Mouse (Mus musculus) limb, embryonic 11.5 days (tissue): ENCODE measurements at regions not wholly inside any gene's neighbourhood (a gene's known extent, or its start where the extent isn't known, plus 50 kb on each side); places are given as distances from the start of the nearest gene placed in this dataset.

Experiments used
- ATAC-seq: fragments of 200-750 bp; cut with Nextera tagmentation; 2 replicates; pipeline ENCODE4 v1.8.0; 2017; ENCODE audit warnings: low read depth; ENCODE audit not compliant: insufficient number of reproducible peaks, low FRiP score, low TSS enrichment
- DNase-seq: peaks from one replicate; pipeline ENCODE4 v3.0.0-alpha.2; 2015; ENCODE audit warnings: low spot score
- H3K27ac ChIP-seq: fragments of 300-500 bp; sonication (generic); replicated peaks from 2 replicates; pipeline ENCODE4 v1.5.1; 2014; ENCODE audit warnings: low read depth, mild to moderate bottlenecking, low read length
- H3K27me3 ChIP-seq: fragments of 300-500 bp; sonication (generic); 2 replicates; pipeline ENCODE4 v1.6.1; 2014; ENCODE audit warnings: mild to moderate bottlenecking, low read length, mixed read lengths; ENCODE audit not compliant: control insufficient read depth, insufficient read depth
- H3K36me3 ChIP-seq: fragments of 300-500 bp; sonication (generic); 2 replicates; pipeline ENCODE4 v1.6.1; 2014; ENCODE audit warnings: mild to moderate bottlenecking, low read length, moderate library complexity, mixed read lengths; ENCODE audit not compliant: control insufficient read depth, insufficient read depth
- H3K4me1 ChIP-seq: fragments of 300-500 bp; sonication (generic); 2 replicates; pipeline ENCODE4 v1.6.1; 2014; ENCODE audit warnings: low read length, mixed read lengths; ENCODE audit not compliant: control insufficient read depth, insufficient read depth
- H3K4me2 ChIP-seq: fragments of 300-500 bp; sonication (generic); 2 replicates; pipeline ENCODE4 v1.6.1; 2014; ENCODE audit warnings: low read depth, mild to moderate bottlenecking, moderate library complexity; ENCODE audit not compliant: severe bottlenecking
- H3K4me3 ChIP-seq: fragments of 300-500 bp; sonication (generic); 2 replicates; pipeline ENCODE4 v1.5.1; 2014; ENCODE audit warnings: low read depth, low read length
- H3K9ac ChIP-seq: fragments of 300-500 bp; sonication (generic); 2 replicates; pipeline ENCODE4 v1.6.1; 2014; ENCODE audit warnings: mild to moderate bottlenecking, low read length
- H3K9me3 ChIP-seq: fragments of 300-500 bp; sonication (generic); 2 replicates; pipeline ENCODE4 v1.6.1; 2016; ENCODE audit warnings: low read length; ENCODE audit not compliant: control insufficient read depth
- WGBS: fragments of 180-500 bp; shearing (Covaris S2); extraction: QIAGEN DNeasy Blood & Tissue Kit; methylation state at CpG from one replicate; pipeline ENCODE4 v1.1.7; 2014; 5-methylcytosine and 5-hydroxymethylcytosine counted together

DNA sequence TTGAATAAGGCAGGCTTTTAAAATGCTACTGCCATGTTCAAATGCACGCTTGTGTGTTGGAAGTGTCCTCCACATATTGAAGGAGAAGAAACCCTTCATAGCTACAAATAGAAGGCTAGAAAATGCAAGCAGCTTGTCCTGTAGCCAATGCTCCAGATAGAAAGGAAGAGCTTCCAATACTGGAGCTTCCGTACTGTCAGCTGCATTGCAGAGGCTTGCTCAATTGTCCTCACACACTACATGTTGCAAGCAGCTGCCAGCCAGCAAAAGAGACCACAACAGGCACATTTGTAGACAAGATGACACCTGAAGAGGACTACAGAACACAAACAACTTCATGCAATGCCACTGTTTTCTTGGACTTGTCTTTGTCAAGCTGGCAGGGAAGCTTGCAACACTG lies 314.0 kb downstream of the Inhba start:
- H3K4me2 ChIP-seq, result no peak overlapping the region
- no peak overlapping the region for H3K27ac ChIP-seq
- DNase-seq (no peak), ATAC-seq (no peak)
- H3K36me3 ChIP-seq, result no peaks in the 10 kb centered on the region
- H3K9ac ChIP-seq, result no peak overlapping the region
- H3K4me3 ChIP-seq, result no peak overlapping the region
- H3K4me1 ChIP-seq, result no peaks in the 10 kb centered on the region
- H3K9me3 ChIP-seq, result no peaks in the 10 kb centered on the region
- WGBS, result 90% methylated on average over 2 of the region's 2 CpGs
- no peaks in the 10 kb centered on the region for H3K27me3 ChIP-seq

DNA sequence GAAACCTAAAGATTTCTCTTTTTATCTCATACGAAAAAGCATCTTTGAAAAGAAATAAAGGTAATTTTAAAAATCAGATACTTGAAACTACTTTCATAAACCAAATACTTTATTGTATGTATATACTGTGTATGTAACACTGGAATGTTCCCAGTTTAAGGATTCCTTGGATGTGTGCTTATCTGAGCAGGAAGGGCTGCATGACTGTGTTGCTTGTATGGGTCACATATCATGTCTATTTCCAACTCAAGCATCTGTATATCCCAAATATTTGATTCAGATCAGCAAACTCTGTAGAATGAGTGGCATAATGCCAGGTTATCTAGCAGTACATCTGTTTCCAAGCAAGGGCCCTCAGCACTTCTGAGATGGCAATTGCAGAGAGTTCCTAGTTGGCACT lies 330.1 kb downstream of the Inhba start:
- Histone ChIP-seq H3K9ac (no peak overlapping the region), H3K4me3 (no peak overlapping the region), H3K4me1 (no peaks in the 10 kb centered on the region), H3K9me3 (no peaks in the 10 kb centered on the region), H3K27ac (no peak overlapping the region), H3K27me3 (no peaks in the 10 kb centered on the region), H3K4me2 (no peak overlapping the region), H3K36me3 (no peaks in the 10 kb centered on the region)
- DNase-seq (no peak), ATAC-seq (no peak)
- 94% methylated on average over 1 of the region's 1 CpGs for WGBS

- H3K9me3 ChIP-seq, result no peaks in the 10 kb centered on the region
- ATAC-seq (no peak), DNase-seq (no peak)
- no peaks in the 10 kb centered on the region for H3K4me1 ChIP-seq
- H3K27ac ChIP-seq, result no peak overlapping the region
- no peak overlapping the region for H3K4me3 ChIP-seq
- no peak overlapping the region for H3K9ac ChIP-seq
- H3K36me3 ChIP-seq, result no peaks in the 10 kb centered on the region
- H3K27me3 ChIP-seq, result no peaks in the 10 kb centered on the region
- 76% methylated on average over 4 of the region's 4 CpGs for WGBS
- H3K4me2 ChIP-seq, result no peak overlapping the region
Observed at GRCm38 (mm10) chr13:16342171-16342570, 330.5 kb downstream of the Inhba start.

GRCm38 (mm10) chr13:16343280-16343945 lies 331.8 kb downstream of the Inhba start:
- H3K4me1 ChIP-seq, result no peaks in the 10 kb centered on the region
- no peak for DNase-seq
- H3K27ac ChIP-seq, result no peak overlapping the region
- no peak for ATAC-seq
- no peak overlapping the region for H3K9ac ChIP-seq
- H3K36me3 ChIP-seq, result no peaks in the 10 kb centered on the region
- H3K4me3 ChIP-seq, result no peak overlapping the region
- H3K27me3 ChIP-seq, result no peaks in the 10 kb centered on the region
- no peaks in the 10 kb centered on the region for H3K9me3 ChIP-seq
- WGBS, result 89% methylated on average over 4 of the region's 4 CpGs
- H3K4me2 ChIP-seq, result no peak overlapping the region

DNA sequence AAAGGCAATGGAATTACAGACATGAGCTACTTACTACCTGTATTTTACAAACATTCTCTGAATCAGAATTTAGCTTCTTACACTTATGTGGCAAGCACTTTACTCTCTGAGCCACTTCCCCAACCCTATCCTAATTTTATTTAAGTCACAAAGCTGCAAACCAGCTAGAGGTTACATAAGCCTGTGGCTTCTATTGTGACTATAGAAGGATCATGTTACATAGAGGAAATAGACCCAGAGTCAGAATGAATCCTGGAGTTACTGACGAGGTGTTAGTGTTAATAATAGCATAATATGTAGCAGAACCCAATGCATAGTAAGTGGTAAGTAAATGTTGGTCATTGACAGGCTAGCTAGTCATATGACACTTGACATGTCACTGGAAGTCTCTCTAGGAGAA lies 337.7 kb downstream of the Inhba start:
- no peak overlapping the region for H3K9ac ChIP-seq
- 5% methylated on average over 1 of the region's 1 CpGs for WGBS
- no peak overlapping the region for H3K27ac ChIP-seq
- H3K9me3 ChIP-seq, result no peaks in the 10 kb centered on the region
- ATAC-seq (peak; percentile 71; the same call in 1 of the 2 replicates), DNase-seq (no peak)
- H3K36me3 ChIP-seq, result no peaks in the 10 kb centered on the region
- H3K27me3 ChIP-seq, result no peaks in the 10 kb centered on the region
- H3K4me2 ChIP-seq, result no peak overlapping the region
- H3K4me1 ChIP-seq, result 0 out of 2 replicates have a peak, but pooled peaks cover 4% of the 10 kb centered on the region
- no peak overlapping the region for H3K4me3 ChIP-seq

DNA sequence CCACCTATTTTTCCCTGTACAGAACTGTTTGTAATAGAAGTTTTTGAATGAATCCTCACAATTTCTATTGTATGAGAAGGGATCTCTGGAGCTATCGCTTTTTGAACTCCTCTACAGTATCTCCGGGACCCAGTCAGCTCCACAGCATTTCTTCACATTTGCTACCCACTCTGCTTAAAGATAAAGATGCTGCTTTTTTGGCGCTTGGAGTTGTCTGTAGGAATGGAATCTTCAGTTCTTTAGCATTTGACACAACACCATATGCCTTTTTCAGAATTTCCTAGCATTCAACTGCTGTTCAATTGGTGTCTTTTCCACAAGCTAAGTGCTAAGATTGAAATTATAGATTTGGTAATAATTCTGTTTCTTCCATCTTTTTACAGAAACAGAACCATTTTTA lies 338.4 kb downstream of the Inhba start:
- Histone ChIP-seq H3K4me1 (0 out of 2 replicates have a peak, but pooled peaks cover 4% of the 10 kb centered on the region), H3K4me2 (no peak overlapping the region), H3K36me3 (no peaks in the 10 kb centered on the region), H3K9me3 (no peaks in the 10 kb centered on the region), H3K27ac (no peak overlapping the region), H3K27me3 (no peaks in the 10 kb centered on the region), H3K4me3 (no peak overlapping the region), H3K9ac (no peak overlapping the region)
- no peak for DNase-seq
- 91% methylated on average over 3 of the region's 3 CpGs for WGBS
- ATAC-seq, result no peak

GRCm38 (mm10) chr13:16355316-16355715 lies 343.7 kb downstream of the Inhba start:
- DNase-seq, result no peak
- no peak overlapping the region for H3K27ac ChIP-seq
- H3K4me1 ChIP-seq, result no peaks in the 10 kb centered on the region
- H3K9ac ChIP-seq, result no peak overlapping the region
- ATAC-seq, result no peak
- no peaks in the 10 kb centered on the region for H3K36me3 ChIP-seq
- no peaks in the 10 kb centered on the region for H3K27me3 ChIP-seq
- 94% methylated on average over 1 of the region's 1 CpGs for WGBS
- no peak overlapping the region for H3K4me3 ChIP-seq
- H3K9me3 ChIP-seq, result no peaks in the 10 kb centered on the region
- H3K4me2 ChIP-seq, result no peak overlapping the region

DNA sequence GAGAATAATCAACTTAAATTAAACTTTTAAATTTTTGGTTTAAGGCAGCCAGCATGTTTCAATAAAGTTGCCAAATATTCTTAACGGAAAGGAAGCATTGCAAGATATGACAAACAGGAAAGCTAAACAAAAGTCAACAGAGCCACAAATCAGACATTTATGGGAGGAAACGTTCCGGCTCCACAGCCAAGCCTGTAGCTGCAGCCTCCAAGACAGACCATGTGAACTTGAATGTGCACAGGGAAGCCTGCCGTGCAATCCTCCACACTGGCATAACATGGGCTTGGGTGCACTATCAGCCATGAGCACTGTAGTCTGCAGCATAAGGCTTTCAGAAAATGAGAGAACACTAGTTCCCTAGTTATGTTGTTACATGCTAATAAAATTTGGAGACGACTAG lies 367.8 kb downstream of the Inhba start:
- Histone ChIP-seq H3K27me3 (no peaks in the 10 kb centered on the region), H3K4me1 (no peaks in the 10 kb centered on the region), H3K9me3 (no peaks in the 10 kb centered on the region), H3K4me2 (no peak overlapping the region), H3K4me3 (no peak overlapping the region), H3K9ac (no peak overlapping the region), H3K27ac (no peak overlapping the region), H3K36me3 (no peaks in the 10 kb centered on the region)
- no peak for DNase-seq
- ATAC-seq, result no peak
- whole genome bisulfite sequencing, result 82% methylated on average over 5 of the region's 5 CpGs

DNA sequence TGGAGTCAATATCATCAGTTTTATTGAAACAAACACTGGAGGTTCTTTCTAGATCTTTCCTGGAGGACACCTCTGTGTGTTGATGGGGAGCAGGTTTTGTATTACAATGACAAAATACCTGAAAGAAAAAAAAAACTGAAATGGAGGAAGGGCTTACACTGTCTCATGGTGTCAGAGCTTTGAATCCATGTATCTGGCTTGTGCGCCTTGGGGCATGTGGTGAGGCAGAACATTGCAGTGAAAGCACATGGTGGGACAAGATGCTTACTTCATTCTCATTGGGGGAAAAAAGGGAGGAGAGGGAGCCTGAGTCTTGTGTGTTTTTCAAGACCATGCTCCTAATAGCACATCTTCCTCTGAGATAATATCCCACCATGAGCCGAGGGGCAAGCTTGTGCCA lies 368.3 kb downstream of the Inhba start:
- Histone ChIP-seq H3K4me2 (no peak overlapping the region), H3K4me1 (no peaks in the 10 kb centered on the region), H3K27ac (no peak overlapping the region), H3K9ac (no peak overlapping the region), H3K36me3 (no peaks in the 10 kb centered on the region), H3K27me3 (no peaks in the 10 kb centered on the region), H3K4me3 (no peak overlapping the region), H3K9me3 (no peaks in the 10 kb centered on the region)
- 92% methylated on average over 2 of the region's 2 CpGs for WGBS
- ATAC-seq (no peak), DNase-seq (no peak)
